Mouse (Mus musculus) heart, adult 18-20 months (tissue): ENCODE data around the gene Sorcs3. TPM values are rescaled to one million over a fixed set of nuclear protein-coding genes. Genes with fewer than 3 reads are reported as not detected.

Experiments used
- DNase-seq, 2 experiments: peaks; one replicate each; pipeline ENCODE4 v3.0.0; 2021 to 2022; ENCODE audit warnings: mixed read lengths in 1 of 2
- total RNA-seq, 2 experiments: library from RNA; stranded (reverse); gene quantifications; 2 replicates each; pipeline ENCODE4 v1.2.3; 2021

The Sorcs3 gene
- total RNA-seq, 2 experiments from 2014 or later = not detected

DNA sequence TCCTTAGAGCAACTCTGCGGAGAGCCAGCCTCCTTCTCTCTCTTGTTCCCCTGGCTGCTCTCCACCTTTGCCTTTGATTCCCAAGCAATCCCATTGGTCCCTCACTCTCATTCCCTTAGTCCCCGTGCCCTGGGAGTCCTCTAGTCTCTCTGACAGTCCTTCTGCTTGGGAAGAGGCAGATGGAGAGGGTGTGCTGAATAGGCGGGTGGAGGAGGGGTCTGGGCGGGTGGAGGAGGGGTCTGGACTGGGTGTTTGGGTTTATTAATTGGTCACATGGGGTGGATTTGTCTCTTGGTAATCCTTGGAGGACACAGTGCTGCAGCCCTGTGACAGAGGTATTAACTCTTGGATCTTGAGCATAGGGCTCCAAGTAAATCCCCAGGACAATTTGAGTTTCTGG lies 77.4 kb downstream of the Sorcs3 start:
- DNase-seq = no peak

DNA sequence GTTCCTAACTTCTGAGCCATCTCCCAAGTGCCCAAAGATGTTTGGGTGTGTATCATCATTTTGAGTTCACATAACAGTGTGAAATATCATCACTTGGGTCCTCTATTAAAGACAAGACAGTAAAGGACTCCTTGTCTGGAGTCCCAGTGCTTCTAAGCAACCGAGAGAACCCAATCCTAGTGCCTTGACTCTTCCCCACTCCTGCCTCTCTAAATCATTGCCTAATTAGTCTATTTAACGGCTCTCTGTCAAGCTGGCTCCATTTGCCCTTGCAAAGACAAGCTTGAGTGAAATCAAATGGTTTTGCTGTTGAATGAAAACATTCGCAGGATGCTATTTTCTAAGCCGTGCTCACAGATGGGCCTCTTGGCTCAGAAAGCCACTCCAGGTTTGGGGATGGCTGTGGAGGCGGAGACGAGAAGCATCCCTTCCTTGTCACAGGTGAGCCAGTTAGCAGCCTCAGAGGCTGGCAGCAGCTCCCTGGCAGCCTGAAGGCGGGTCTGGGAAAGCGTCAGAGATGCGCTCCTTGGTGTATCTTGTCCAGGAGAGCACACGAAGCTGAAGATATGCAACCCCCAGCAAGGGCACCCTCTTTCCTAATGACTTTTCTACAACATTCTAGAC lies 79.9 kb downstream of the Sorcs3 start:
- no peak for DNase-seq

DNA sequence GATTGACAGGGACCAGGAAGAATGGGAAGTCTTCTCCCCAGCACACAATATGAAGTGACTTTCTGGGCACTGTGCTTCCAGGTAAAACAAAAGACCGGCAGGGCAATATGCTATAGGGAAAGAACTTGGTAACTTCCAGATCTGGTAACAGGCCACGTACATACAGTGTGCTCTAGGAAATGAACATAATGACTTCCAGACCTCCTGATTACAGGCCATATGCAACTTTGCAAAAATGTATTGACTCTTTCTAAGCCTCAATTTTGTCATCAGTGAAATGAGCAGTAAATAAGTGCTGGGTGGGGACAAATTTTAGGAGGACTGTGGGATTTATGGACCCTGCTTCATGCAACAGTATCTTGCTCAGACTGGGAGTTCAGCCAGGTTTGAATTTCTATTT lies 88.4 kb downstream of the Sorcs3 start:
- no peak for DNase-seq

DNA sequence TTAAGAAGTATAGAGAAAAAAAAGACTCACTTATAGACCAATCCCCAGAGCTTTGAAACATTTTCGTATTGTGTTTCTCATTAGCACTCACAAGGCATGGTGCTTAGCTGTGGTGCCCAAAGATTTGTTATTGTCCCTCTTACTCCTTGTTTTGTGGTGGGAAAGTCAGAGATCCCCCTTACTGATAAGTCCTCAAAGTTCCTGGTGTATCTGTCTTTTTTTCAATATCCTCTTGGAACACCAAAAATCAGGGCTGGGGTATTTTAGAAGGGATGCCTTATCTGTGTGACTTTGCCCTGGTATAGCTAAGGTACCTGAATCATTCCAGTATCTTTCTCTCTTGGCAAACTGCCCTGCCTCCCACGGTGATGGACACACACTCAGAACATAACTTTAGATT lies 92.6 kb downstream of the Sorcs3 start:
- DNase-seq = no peak

DNA sequence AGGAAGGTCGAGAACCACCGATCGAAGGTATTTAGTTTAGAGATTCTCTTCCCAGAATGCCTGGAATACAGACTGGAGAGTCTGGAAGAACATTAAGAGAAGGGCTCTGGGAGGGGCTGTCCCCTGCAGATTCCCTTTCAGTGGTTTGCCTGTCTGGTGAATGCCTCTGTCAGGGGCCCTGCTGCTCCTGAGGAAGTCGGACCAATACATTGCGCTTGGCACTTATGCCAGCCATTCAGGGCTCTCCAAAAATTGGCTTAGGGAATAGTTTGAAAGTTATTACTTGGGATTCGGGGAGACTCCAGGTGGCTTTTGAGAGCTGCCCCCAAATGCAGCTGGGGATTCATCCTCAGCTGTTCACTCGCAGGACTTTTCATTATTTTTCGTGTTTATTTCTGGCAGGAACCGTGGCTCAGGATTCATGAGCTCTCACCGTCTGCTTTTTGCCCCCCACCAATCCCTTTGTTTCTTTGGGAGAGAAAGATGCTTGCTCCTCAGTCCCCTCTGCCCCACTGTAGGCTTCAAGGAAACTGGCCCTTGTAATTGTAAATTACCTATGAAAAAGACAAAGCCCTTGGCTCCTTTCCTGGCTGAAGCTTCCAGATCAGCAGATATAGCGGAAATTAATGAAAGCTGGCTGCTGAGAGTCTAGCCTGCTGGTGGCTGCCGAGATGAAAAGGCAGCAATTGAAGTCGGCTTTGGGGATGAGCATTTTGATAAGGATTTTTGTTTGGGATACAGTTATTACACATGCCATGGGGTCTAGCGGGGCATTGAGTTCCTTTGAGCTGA lies 94.8 kb downstream of the Sorcs3 start:
- DNase-seq = no peak

DNA sequence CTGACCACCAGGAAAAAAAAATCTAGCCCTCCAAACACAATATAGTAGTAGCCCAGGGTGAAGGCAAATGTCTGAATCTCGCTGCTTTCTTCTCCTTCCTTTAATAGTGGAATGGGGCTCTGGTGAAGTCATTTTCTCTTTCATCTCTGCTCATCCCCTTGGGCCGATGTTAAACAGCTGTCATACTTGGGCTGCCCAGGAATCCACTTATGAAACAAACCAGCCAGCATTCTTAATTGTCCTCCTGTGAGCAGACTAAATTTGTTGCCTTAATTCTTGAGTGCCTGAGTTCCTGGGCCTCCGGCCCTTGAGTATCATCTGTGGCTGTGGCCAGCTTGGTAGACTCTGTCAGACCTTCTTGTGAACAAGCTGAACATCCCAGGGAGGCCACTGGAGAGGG lies 95.5 kb downstream of the Sorcs3 start:
- no peak for DNase-seq

DNA sequence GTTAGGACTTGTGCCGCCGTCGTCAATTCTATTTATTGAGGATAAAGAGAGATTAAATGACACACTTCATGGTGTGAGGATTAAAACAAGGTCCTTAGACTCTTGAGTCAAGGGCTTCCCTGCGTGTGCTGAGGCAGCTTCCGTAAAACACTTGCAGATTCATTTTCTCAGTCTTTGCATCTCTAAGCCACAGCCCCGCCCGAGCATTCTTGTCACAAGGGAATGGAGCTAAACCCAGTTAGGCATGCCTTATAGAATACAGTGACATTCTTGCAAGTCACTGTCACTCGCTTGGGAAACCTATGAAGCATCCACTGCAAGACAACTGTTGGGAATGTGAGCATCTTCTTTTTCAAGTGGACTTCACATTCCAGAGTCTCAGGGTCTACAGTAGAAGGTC lies 102.5 kb downstream of the Sorcs3 start:
- no peak for DNase-seq

DNA sequence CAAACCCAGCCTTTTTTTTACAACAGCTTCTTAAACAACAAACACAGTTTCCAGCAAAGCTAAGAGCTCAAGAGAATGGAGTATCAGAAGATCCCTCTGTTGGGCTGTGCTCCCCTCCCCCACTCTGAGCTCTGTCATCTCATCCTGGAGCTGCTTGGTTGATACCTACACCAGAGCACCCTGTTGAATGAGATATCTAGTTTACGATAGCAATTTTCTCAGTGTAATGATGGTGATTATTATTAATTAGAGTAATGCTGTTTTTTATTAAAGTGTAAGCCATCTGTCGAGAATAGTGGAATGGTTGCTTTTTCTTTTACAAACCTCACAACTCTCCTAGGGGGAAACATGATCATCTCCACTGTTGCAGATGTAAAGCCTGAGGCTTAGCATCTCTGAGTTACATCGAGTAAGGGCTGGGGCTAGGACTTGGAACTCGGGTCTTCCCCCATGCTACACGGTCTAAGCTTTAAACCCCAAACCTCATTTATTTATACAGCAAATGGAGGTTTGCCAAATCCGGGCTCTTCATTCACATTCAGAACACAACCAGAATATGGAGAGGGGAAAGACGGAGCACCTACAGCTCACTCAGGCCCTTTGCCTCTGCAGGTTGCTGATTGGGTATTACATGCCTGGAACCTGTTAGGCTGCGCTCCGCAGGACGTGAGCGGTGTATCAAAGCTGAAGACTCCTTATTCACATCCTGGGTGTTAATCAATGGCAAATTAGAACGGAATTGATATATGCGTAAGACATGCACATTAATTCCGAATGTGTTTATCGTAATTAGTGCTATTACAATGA lies 103.9 kb downstream of the Sorcs3 start:
- DNase-seq = no peak

DNA sequence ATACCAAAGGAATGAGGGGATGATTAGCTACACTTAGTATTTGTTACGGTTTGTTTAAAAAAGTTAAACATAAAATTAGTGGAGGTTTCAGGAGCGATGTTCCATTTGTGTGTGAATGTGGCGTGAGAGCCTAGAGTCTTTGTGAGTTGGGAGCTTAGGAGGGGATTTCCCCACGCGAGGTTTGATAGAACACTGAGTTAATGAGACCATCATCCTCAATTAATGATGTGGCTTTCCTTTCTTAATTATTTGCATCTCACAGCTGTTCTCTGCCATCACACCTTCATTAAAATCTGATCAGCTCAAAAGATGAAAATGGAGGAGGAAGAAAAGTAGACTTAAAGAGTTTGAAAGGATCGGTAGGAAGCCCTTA lies 104.5 kb downstream of the Sorcs3 start:
- DNase-seq = no peak

DNA sequence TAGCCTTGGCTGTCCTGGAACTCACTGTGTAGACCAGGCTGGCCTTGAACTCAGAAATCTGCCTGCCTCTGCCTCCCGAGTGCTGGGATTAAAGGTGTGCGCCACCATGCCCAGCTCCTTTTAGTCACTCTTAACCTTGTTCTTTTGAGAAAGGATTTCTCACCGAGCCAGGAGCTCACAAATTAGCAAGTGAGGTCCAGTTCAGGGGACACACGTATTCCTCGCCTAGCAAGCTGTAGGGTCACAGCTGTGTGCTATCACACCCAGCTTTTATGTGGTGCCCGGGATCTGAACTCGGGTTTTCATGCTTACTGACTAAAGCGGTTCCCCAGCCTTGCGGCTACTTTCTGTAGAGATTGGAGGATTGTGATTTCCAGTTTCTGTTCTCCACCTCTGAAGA lies 108.0 kb downstream of the Sorcs3 start:
- no peak for DNase-seq

DNA sequence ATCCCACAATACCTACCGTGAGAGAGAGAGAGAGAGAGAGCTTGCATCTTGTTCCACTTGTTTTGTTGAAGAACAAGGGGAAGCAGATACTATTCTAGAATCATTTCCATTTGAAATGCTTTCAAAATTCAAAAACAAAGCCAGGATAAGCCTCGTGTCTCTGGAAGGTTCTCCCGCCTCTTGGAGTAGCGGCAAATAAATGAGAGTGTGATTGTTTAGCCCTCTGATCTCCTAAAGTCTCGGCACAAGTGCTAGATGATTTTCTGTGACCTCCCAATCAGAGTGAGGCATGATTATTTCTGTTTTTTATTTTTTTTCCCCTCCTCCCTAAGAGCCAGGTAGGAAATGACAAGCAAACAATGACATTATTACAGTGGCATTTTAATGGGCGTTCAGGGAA lies 121.3 kb downstream of the Sorcs3 start:
- no peak for DNase-seq

DNA sequence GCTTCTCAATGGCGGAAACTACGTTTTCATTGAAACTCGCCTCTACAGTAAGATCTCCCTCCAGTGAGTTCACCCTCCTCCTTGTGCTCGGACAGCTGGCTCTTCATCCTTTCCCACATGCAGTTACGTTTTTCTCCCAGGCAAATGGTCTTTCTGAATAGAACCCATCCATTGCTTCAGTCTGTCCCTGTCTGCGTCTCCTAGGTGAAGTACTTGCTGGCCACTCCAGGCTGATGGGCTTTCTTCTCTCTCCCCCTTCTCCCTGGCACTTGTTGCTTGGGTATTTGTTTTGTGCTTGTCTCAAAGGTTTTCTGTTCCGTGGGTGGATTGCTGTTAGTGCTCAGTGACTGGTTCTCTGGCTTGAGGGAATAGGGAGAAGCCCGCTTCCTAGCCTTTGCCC lies 122.3 kb downstream of the Sorcs3 start:
- DNase-seq = no peak

DNA sequence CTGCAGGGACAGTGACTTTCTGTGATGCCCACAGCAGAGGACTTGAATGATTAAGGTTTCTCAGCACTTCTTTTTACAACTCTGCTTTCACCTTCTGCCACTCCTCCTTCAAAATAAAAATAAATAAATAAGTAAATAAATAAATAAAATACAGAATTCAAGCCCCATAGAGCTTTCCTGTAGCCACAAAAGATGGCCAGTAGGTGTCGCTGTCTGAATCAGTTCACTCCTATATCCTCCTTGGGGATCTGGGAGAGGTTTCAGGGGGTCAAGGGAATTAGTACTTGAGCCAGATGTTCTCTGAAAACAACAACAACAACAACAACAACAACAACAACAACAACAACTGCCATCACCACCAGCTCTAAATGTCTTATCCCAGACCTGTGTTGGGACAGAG lies 125.8 kb downstream of the Sorcs3 start:
- DNase-seq = no peak

DNA sequence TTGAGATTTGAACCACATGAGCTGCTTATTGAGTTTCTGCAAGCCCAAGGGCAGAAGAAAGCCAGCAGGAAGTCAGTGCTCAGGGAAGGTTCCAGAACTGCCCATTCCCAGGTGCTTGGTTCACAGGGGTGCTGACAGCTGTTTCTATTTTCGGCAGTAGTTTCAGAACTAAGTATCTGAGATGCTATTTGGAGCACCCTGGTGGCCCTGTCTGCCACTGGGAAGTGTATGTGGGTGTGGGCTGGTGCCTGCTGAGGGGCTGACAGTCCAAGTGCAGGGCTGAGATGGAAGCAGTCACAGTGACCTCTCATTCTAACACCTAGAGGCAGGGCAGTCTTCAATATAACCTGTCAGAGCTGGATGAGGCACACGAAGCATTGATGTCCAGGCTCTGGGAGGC lies 127.3 kb downstream of the Sorcs3 start:
- DNase-seq = peak; percentile 44 to 64

DNA sequence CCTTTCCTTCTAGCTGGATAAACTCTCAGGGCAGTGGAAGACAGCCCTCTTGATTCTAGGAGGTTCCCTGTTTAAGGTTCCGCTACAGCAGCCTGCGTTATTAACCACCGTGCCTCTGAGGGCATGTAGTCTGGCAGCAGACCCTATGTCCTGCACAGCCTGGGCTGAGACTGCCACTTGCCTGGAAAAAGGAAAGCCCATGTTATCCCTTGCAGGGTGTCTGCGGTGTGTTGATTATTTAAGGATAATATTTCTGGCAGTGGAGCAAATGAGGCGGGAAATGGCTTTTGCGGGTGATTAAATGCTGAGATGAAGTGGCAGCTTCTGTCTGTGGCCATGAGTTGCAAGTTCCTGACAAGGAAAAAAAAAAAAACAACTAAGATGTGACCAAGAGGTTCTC lies 131.6 kb downstream of the Sorcs3 start:
- no peak for DNase-seq

DNA sequence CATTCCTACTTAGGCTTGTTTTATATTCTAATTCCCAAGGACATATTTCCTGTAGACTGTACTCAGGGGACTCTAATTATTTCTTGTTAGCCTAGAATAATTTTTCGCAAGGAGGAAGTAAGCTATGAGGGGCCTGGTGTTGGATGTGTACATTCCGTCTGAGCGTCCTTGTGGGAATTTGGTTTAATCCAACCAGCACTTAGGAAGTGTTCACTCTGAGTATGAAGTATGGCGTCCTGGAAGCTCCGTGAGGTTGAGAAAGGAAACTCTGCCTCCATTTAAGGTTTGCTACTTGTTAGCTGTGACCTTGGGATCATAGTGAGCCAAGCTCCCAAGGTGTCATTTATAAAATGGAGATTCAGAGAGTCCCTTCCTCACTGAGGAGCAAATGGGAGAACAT lies 132.3 kb downstream of the Sorcs3 start:
- no peak for DNase-seq

DNA sequence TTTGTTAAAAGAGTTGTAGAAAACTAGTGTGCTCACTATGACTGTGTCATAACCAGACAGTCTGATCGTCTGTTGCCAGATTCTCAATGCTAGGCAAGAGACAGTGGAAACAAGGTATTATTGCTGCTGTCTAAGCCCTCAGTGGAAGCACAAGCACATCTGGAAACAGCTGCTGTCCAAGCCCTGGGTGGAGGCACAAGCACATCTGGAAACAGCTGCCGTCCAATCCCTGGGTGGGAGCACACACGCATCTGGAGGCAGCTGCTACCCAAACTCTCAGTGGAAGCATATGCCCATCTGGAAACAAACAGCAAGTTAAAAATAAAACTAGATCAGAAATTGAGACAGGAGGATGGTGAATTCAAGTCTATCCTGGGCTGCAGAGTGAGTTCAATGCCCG lies 136.9 kb downstream of the Sorcs3 start:
- peak; percentile 12 to 23 for DNase-seq

DNA sequence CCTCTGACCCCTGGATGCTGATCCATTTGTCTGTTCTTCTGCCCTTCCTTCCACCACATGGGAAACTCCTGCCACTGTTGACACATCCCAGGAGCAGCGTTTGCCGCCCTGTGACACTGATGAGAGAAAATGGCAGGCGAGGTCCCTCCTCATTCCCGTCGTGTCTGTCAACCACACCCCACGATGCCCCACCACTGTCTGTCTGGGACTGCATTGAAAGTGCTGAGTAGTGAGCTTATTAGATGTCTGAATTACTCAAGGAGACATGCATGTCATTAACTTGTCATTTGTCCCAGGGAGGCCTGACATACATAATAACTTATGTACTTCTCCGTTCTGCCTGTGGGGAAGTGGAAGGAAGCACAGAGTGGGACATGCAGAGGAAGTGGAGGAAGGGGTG lies 137.6 kb downstream of the Sorcs3 start:
- DNase-seq = no peak

DNA sequence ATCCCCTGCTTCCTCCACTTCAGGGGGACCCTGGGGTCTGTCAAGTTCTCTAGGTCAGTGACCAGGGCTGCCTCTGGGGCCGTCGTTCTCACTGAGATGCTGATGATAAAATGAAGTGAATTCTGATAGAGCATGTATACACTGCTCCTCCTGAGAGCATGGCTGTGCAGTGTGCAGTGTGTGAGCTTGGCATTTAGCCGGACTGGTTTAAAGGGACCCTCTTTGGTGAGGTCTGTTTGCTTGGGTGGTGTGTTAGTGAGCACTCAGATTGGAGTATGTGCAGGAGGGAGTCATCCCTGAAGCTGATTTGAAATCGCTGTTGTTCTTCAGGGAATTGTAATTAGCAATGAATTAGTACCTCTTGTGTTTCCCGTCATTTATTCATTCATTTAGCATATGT lies 141.3 kb downstream of the Sorcs3 start:
- no peak for DNase-seq

DNA sequence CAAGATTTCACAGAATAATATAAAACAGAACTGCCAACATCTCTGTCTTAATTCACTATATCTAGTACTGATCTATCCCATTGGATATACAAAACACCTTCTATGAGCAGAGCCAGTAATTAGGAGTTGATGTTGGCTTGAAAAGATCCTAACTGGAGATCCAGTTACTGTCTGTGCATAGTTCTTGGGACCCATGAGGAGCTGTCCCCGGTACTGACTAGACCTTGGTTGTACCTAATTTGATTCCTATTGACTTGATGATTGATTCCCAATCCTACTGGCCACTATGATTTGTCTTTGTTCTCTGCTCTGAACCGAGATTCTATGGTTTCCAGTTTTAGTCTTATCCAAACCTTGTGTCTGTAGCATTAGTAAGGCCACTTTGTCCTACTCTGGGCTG lies 151.0 kb downstream of the Sorcs3 start:
- no peak for DNase-seq

DNA sequence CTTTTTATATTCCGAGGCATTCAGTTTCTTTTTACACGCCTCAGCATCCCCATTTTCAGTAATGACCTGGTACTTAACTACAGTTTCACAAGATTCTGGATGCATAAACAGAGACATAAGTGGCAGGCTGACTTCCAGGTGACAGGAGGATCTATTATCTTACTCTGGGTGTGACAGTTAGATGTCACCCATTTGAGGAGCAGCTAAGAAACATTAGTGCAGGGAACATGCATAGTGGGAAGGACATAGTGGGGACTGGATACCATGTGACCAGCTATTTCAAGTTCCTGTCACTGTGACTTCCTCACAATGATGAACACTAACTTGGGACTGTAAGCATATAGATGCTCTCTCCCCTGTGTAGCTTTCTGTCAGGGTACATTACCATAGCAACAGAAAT lies 156.3 kb downstream of the Sorcs3 start:
- DNase-seq = no peak

DNA sequence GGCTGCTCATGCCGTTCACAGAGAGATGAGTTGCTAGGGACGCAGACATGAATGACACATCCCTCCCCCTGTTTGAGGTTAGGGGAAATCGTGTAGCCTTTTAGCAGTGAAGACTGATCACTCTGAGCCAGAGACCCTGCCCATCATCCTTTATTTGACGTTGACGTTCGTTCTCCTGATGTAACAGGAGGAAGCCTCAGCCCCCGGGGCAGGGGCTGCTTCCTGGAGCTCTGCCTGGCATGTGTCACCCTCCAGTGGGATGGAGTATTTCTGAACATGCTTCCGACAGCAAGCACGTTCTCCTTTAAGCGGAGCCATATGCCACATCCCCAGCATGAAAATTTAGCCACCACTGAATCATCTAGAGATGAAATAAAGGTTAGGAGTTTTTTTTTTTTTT lies 162.2 kb downstream of the Sorcs3 start:
- no peak for DNase-seq

DNA sequence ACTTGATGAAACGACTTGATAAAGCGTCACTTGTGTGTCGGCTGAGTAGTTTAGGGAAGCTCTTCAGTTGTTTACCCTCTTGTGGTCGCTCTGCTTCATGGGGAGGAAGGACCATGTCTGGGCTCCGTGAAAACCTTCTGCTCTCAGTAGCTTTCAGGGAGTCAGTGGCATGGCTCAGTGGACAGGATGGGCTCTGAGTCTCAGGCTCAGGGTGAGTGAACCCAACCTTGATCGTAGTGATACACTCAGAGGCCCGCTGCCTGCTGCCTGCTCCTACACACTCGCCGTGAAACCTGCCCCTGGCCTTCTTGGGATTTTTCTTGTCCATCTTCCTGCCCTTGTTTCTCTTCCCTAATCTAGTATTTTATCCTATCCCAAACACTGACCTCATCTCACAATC lies 166.0 kb downstream of the Sorcs3 start:
- DNase-seq = no peak
